In the genomic region with DNA sequence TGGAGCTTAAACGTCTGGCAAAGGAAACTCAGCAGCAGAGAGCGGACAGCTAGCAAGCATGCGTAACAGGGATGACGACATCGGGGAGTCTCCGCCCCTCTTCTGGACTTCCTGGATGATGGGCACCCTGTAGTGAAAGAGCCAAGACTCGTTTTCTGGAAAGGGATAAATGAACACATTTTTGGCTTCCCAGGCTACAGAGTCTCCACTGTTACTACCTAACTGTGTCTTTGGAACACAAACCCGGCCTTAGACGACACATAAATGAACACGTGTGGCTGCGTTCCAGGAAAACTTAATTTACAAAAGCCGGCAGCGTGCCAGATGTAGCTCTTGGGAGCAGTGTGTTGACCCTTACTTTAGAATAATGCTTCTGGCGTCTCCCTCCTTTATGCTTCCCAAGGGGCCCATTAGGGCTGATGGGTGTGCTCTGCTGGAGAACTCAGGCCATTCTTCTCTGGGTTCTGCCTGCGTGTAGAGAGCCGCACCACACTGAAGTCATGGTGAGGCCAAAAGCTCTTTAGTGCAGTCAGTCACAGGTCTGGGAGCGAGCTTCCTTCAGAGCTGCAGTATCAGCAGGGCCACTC, we compare ENCODE assay signal across 8 mouse cellular contexts.
DNase-seq lines count a peak whose midpoint lies in the region; ATAC-seq and TF ChIP-seq lines count a peak whose summit lies in the region.
"Had no signal": no experiment of that assay in that cellular context is flagged by ENCODE, and none has a peak within 500 bp of the region (broad histone marks: within the 10 kb centered on the region; RNA-seq: fewer than 3 reads in every experiment).

No protein-coding gene starts in this region.

- intact Hi-C loops in gastrocnemius, adult 2 months (cut with DNase I), result loop anchor here (10.0 kb wide), 1 partner anchor 239 kb away; a partner anchor contains a TSS
- intact Hi-C loops in left cerebral cortex, postnatal 14 days (cut with DNase I), result loop anchor here (5.0 to 10.0 kb wide), 3 partner anchors 43 to 239 kb away; a partner anchor contains a TSS

- peak; percentile 67 for ATAC-seq in hindbrain, embryonic 16.5 days
- peak; percentile 60 for ATAC-seq in midbrain, postnatal 0 days (ENCODE audit: low FRiP score)

- peaks cover 18% of the 10 kb centered on the region for H3K4me1 ChIP-seq in hindbrain, embryonic 16.5 days (ENCODE audit: control insufficient read depth, insufficient read depth, low read depth, low read length)
- peaks cover 8% of the 10 kb centered on the region; the same call in 1 of the 2 replicates for H3K4me1 ChIP-seq in midbrain, postnatal 0 days (ENCODE audit: insufficient read depth, low read length)

- H3K27me3 ChIP-seq in hindbrain, embryonic 16.5 days (replicated peaks; ENCODE audit: control insufficient read depth, insufficient read depth, low read length), result no peaks in the 10 kb centered on the region
- no peaks in the 10 kb centered on the region for H3K27me3 ChIP-seq in midbrain, postnatal 0 days (ENCODE audit: insufficient read depth, low read length)

- H3K36me3 ChIP-seq in hindbrain, embryonic 16.5 days (ENCODE audit: control insufficient read depth, insufficient read depth, low read length), result no peaks in the 10 kb centered on the region
- H3K36me3 ChIP-seq in midbrain, postnatal 0 days (ENCODE audit: insufficient read depth, low read length), result no peaks in the 10 kb centered on the region

- 37% methylated on average over 17 of the region's 17 CpGs for WGBS in hindbrain, embryonic 16.5 days
- 51% methylated on average over 17 of the region's 17 CpGs for WGBS in midbrain, postnatal 0 days

- H3K9me3 ChIP-seq in hindbrain, embryonic 16.5 days (ENCODE audit: control insufficient read depth, low read length), result no peaks in the 10 kb centered on the region
- H3K9me3 ChIP-seq in midbrain, postnatal 0 days (ENCODE audit: low read length), result no peaks in the 10 kb centered on the region

- peak overlapping the region; percentile 35; the same call in 1 of the 2 replicates for H3K4me2 ChIP-seq in hindbrain, embryonic 16.5 days (ENCODE audit: low read length)
- no peak overlapping the region for H3K4me2 ChIP-seq in midbrain, postnatal 0 days (ENCODE audit: low read depth, low read length, poor library complexity, severe bottlenecking)

- peak overlapping the region; percentile 65 for H3K4me3 ChIP-seq in gastrocnemius, adult 2 months
- H3K4me3 ChIP-seq in hindbrain, embryonic 16.5 days (ENCODE audit: low read length), result no peak overlapping the region
- no peak overlapping the region for H3K4me3 ChIP-seq in midbrain, postnatal 0 days (ENCODE audit: low read depth, low read length)

- no peak for TF ChIP-seq CTCF in gastrocnemius, adult 2 months (IDR thresholded peaks at IDR 0.05)
- TF ChIP-seq CTCF in midbrain, postnatal 0 days (IDR thresholded peaks at IDR 0.05), result no peak

- H3K27ac ChIP-seq in gastrocnemius, adult 2 months, result peak overlapping the region; percentile 56
- peak overlapping the region; percentile 49 for H3K27ac ChIP-seq in hindbrain, embryonic 16.5 days (ENCODE audit: low read depth, low read length)
- no peak overlapping the region for H3K27ac ChIP-seq in midbrain, postnatal 0 days (ENCODE audit: low read depth, low read length)
- H3K27ac ChIP-seq: macrophage had no signal

- DNase-seq in Muller cell, postnatal 12 days (ENCODE audit: inconsistent ontology term), result peak; percentile 73
- DNase-seq in adrenal gland, adult 18-20 months (ENCODE audit: low spot score in 2 of 2), result peak; percentile 26 to 54
- peak; percentile 82 for DNase-seq in gastrocnemius, adult 2 months
- peak; percentile 50 to 75 for DNase-seq in left cerebral cortex, postnatal 14 days (ENCODE audit: low spot score in 2 of 2)
- peak; percentile 80 for DNase-seq in midbrain, postnatal 0 days (ENCODE audit: low spot score)
- DNase-seq in thymus, adult 18-20 months, result no peak

- H3K9ac ChIP-seq in hindbrain, embryonic 16.5 days (ENCODE audit: low read depth, low read length), result no peak overlapping the region
- no peak overlapping the region for H3K9ac ChIP-seq in midbrain, postnatal 0 days (replicated peaks; ENCODE audit: low read length, poor library complexity, severe bottlenecking)

Comparison
In these comparisons a context has a peak if more than half of its experiments do, and no peak if none do; other contexts are left out.
1. DNase-seq: peak in Muller cell, postnatal 12 days (single experiment), adrenal gland, adult 18-20 months (2 of 2), gastrocnemius, adult 2 months (single experiment), left cerebral cortex, postnatal 14 days (2 of 2) and midbrain, postnatal 0 days (single experiment); none in thymus, adult 18-20 months (0 of 2).